5 mouse cellular contexts compared by ENCODE assay signal in genomic region chr2:150947880-150948611, GRCm38 (mm10). TPM values are rescaled to one million over a fixed set of nuclear protein-coding genes. Genes with fewer than 3 reads are reported as not detected.
A peak's percentile ranks its signal among the peaks of the same experiment; 100 is the strongest.
DNase-seq lines count a peak whose midpoint lies in the region; ATAC-seq and TF ChIP-seq lines count a peak whose summit lies in the region.
"Not testable (repeated sequence)": the region's sequence is repeated elsewhere in the genome, so short reads cannot be mapped to it uniquely, and the experiment has no call there.

No protein-coding gene starts in this region.

- H3K9me3 ChIP-seq in E14TG2a.4 (ENCODE audit: low read length); forebrain, embryonic 11.5 days (ENCODE audit: control insufficient read depth, low read length); neural tube, embryonic 14.5 days (ENCODE audit: control insufficient read depth, low read length): not testable (repeated sequence)

- H3K27ac ChIP-seq in forebrain, embryonic 11.5 days (ENCODE audit: low read depth, low read length); neural tube, embryonic 14.5 days (ENCODE audit: low read depth, low read length): not testable (repeated sequence)

- DNase-seq in ES-CJ7 (ENCODE audit: low read depth, low spot score) (peak; percentile 78), R1 (ENCODE audit: low read depth, low spot score) (peak; percentile 94)
- peak; percentile 40 for DNase-seq in forebrain, embryonic 11.5 days (ENCODE audit: low spot score)

- peaks cover 66% of the 10 kb centered on the region for H3K36me3 ChIP-seq in E14TG2a.4 (ENCODE audit: insufficient read depth, low read length)
- H3K36me3 ChIP-seq in forebrain, embryonic 11.5 days (ENCODE audit: control insufficient read depth, insufficient read depth, low read length): not testable (repeated sequence)
- 0 out of 2 replicates have a peak, but pooled peaks cover 11% of the 10 kb centered on the region for H3K36me3 ChIP-seq in neural tube, embryonic 14.5 days (ENCODE audit: control insufficient read depth, insufficient read depth, low read length)

- 91% methylated on average over 12 of the region's 12 CpGs for WGBS in forebrain, embryonic 11.5 days
- 93% methylated on average over 12 of the region's 12 CpGs for WGBS in neural tube, embryonic 14.5 days

- TF ChIP-seq CTCF in E14TG2a.4 (conservative IDR thresholded peaks at IDR 0.05; ENCODE audit: low read length): not testable (repeated sequence)

- peak overlapping the region; percentile 57 for H3K4me3 ChIP-seq in E14TG2a.4 (replicated peaks; ENCODE audit: low read length)
- H3K4me3 ChIP-seq in forebrain, embryonic 11.5 days (ENCODE audit: low read depth, low read length); neural tube, embryonic 14.5 days (ENCODE audit: low read depth, low read length): not testable (repeated sequence)

- not testable (repeated sequence) for H3K27me3 ChIP-seq in E14TG2a.4 (ENCODE audit: insufficient read depth, low read length); forebrain, embryonic 11.5 days (ENCODE audit: control insufficient read depth, insufficient read depth, low read length); neural tube, embryonic 14.5 days (ENCODE audit: control insufficient read depth, insufficient read depth, low read length)

- ATAC-seq in forebrain, embryonic 11.5 days (replicated peaks; ENCODE audit: low FRiP score): not testable (repeated sequence)
- 0 out of 2 replicates have a peak, but pooled peaks have one; percentile 24 for ATAC-seq in neural tube, embryonic 14.5 days (ENCODE audit: low read depth)

- H3K4me1 ChIP-seq in E14TG2a.4 (replicated peaks; ENCODE audit: low read depth, low read length): peaks cover 85% of the 10 kb centered on the region
- H3K4me1 ChIP-seq in forebrain, embryonic 11.5 days (replicated peaks; ENCODE audit: control insufficient read depth, insufficient read depth, low read length); neural tube, embryonic 14.5 days (ENCODE audit: control insufficient read depth, insufficient read depth, low read length): not testable (repeated sequence)

- not testable (repeated sequence) for H3K4me2 ChIP-seq in forebrain, embryonic 11.5 days (ENCODE audit: low read depth, low read length, severe bottlenecking); neural tube, embryonic 14.5 days (ENCODE audit: low read depth, low read length)

- H3K9ac ChIP-seq in forebrain, embryonic 11.5 days (ENCODE audit: low read length); neural tube, embryonic 14.5 days (replicated peaks; ENCODE audit: low read depth, low read length): not testable (repeated sequence)

RNA-seq across cellular contexts. Expression of gene Gins1, which starts 42.8 kb away (rescaled TPM):
- 80.7 and 84.0 TPM in 2 replicates for polyA plus RNA-seq in forebrain, embryonic 11.5 days (2014; fragmentation: Nextera tagmentation; extraction: Ambion mirVana)
- 11.5 and 15.2 TPM in 2 replicates for polyA plus RNA-seq in neural tube, embryonic 14.5 days (2014; fragmentation: Nextera tagmentation; extraction: Ambion mirVana)

RNA-seq across cellular contexts. Expression of gene Abhd12, which starts 43.5 kb away (rescaled TPM):
- polyA plus RNA-seq in forebrain, embryonic 11.5 days (2014; fragmentation: Nextera tagmentation; extraction: Ambion mirVana): 54.2 and 57.9 TPM in 2 replicates
- 125 and 135 TPM in 2 replicates for polyA plus RNA-seq in neural tube, embryonic 14.5 days (2014; fragmentation: Nextera tagmentation; extraction: Ambion mirVana)

Comparison
In these comparisons a context has a peak if more than half of its experiments do, and no peak if none do; other contexts are left out.
1. DNase-seq: peak in every context shown above with its lines; median percentile 94 in R1; 78 in ES-CJ7; 40 in forebrain, embryonic 11.5 days.